Mouse (Mus musculus): ENCODE measurements at regions not wholly inside any gene's neighbourhood (a gene's known extent, or its start where the extent isn't known, plus 50 kb on each side); places are given as distances from the start of the nearest gene placed in this dataset.

GRCm38 (mm10) chr8:35268221-35268620, 497.4 kb upstream of the Gm19410 start:
- WGBS: 78% methylated on average over 5 of the region's 5 CpGs
- ATAC-seq: no peak
- H3K4me2 ChIP-seq (replicated peaks): no peak overlapping the region
- no peaks in the 10 kb centered on the region for H3K4me1 ChIP-seq (replicated peaks)
- H3K4me3 ChIP-seq (replicated peaks): no peak overlapping the region
- no peaks in the 10 kb centered on the region for H3K9me3 ChIP-seq
- H3K36me3 ChIP-seq: no peaks in the 10 kb centered on the region
- H3K27me3 ChIP-seq (replicated peaks): no peaks in the 10 kb centered on the region
- H3K9ac ChIP-seq: no peak overlapping the region
- no peak overlapping the region for H3K27ac ChIP-seq

DNA sequence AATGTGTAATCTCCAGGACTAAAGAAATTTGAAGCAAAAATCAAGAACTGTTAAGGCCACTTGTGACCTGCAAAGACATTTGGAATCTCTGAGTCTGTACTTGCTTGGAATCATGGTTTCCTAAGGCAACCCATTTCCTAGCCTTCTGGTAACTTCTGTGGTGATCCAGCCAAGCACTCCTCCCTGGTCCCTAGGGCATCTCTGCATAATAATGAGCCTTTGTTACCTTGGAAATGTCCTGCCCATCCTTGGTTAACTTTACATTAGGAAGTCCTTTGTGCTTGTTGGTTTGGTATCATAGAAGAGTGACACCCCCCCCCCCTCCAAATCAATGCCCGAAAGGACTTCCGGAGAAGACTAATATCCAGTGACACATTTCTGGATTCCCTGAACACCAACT, 496.6 kb upstream of the Gm19410 start:
- WGBS: 93% methylated on average over 2 of the region's 2 CpGs
- Histone ChIP-seq H3K27ac (no peak overlapping the region), H3K9ac (no peak overlapping the region), H3K9me3 (no peaks in the 10 kb centered on the region), H3K4me3 (replicated peaks) (no peak overlapping the region), H3K27me3 (replicated peaks) (no peaks in the 10 kb centered on the region), H3K4me1 (replicated peaks) (no peaks in the 10 kb centered on the region), H3K4me2 (replicated peaks) (no peak overlapping the region), H3K36me3 (no peaks in the 10 kb centered on the region)
- no peak for ATAC-seq

- no peak for ATAC-seq
- Histone ChIP-seq H3K4me2 (replicated peaks) (no peak overlapping the region), H3K36me3 (no peaks in the 10 kb centered on the region), H3K4me1 (replicated peaks) (no peaks in the 10 kb centered on the region), H3K27me3 (replicated peaks) (no peaks in the 10 kb centered on the region), H3K9me3 (no peaks in the 10 kb centered on the region), H3K27ac (no peak overlapping the region), H3K9ac (no peak overlapping the region), H3K4me3 (replicated peaks) (no peak overlapping the region)
- 76% methylated on average over 8 of the region's 8 CpGs for WGBS
Observed at GRCm38 (mm10) chr8:35275972-35276371, 489.6 kb upstream of the Gm19410 start.

DNA sequence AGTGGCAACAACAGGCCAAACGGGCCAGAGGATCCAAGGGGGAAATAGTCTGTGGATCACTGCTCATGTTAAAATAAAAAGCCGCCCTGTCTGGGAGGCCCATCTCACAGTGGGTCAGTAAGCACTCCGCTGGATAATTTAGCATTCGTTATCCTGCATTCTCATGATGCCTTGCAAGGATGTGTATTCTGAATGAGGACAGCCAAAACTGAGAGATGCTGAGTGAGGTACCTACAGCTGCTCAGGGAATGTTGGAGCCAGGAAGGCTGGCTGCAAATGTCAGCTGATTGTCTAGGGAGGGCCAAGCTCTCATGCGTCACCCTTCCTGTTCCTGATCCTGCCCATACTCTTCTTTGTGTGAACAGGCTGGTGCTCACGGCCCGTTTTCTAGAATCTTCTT, 489.1 kb upstream of the Gm19410 start:
- Histone ChIP-seq H3K9me3 (no peaks in the 10 kb centered on the region), H3K9ac (no peak overlapping the region), H3K4me1 (replicated peaks) (no peaks in the 10 kb centered on the region), H3K27me3 (replicated peaks) (no peaks in the 10 kb centered on the region), H3K4me2 (replicated peaks) (no peak overlapping the region), H3K4me3 (replicated peaks) (no peak overlapping the region), H3K27ac (no peak overlapping the region), H3K36me3 (no peaks in the 10 kb centered on the region)
- no peak for ATAC-seq
- WGBS: 86% methylated on average over 7 of the region's 7 CpGs

GRCm38 (mm10) chr8:35278946-35279345, 486.6 kb upstream of the Gm19410 start:
- no peak for ATAC-seq
- WGBS: 95% methylated on average over 8 of the region's 8 CpGs
- no peaks in the 10 kb centered on the region for H3K36me3 ChIP-seq
- H3K4me3 ChIP-seq (replicated peaks): no peak overlapping the region
- H3K27me3 ChIP-seq (replicated peaks): no peaks in the 10 kb centered on the region
- no peaks in the 10 kb centered on the region for H3K4me1 ChIP-seq (replicated peaks)
- H3K9me3 ChIP-seq: no peaks in the 10 kb centered on the region
- no peak overlapping the region for H3K9ac ChIP-seq
- H3K27ac ChIP-seq: no peak overlapping the region
- no peak overlapping the region for H3K4me2 ChIP-seq (replicated peaks)

DNA sequence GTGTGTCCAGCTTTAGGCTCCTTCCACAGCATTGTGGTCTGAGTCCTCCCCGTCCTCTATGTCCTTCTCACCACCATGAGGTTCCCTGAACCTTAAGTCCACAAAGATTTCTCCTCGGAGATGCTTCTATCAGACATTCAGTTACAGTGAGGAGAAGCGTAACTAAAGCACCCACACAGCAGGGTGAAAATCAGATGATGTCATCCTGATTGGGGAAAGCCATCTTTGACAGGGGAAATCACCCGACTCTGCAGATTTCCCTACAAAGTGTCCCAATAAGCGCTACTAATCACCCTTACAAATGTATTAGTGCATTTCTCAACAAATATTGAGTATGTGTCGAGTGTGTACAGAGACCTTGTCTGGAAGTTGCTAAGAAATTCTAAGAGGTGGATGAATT, 484.8 kb upstream of the Gm19410 start:
- H3K4me1 ChIP-seq (replicated peaks): no peaks in the 10 kb centered on the region
- H3K9ac ChIP-seq: no peak overlapping the region
- ATAC-seq: no peak
- H3K4me3 ChIP-seq (replicated peaks): no peak overlapping the region
- no peaks in the 10 kb centered on the region for H3K27me3 ChIP-seq (replicated peaks)
- no peak overlapping the region for H3K4me2 ChIP-seq (replicated peaks)
- no peaks in the 10 kb centered on the region for H3K9me3 ChIP-seq
- no peak overlapping the region for H3K27ac ChIP-seq
- 86% methylated on average over 6 of the region's 6 CpGs for WGBS
- H3K36me3 ChIP-seq: no peaks in the 10 kb centered on the region

DNA sequence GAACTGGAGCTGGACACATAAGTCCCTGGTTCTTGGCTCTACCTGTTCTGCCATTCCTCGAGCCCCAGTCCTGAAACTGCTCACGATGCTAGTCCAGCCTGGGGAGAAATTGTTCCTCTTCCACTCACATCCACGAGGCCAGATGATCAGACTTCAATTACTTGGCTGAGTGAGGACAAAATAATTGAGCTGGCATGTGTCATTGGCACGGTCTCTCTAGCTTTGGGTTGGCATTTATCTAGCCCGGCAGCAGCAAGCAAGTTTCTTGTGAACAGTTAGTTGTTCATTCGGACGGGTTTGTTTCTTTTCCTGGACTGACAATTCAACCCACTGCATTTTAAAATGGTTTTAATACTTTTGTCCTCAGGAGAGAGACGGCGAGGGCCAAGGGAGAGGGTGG, 482.2 kb upstream of the Gm19410 start:
- Histone ChIP-seq H3K27me3 (replicated peaks) (no peaks in the 10 kb centered on the region), H3K9ac (no peak overlapping the region), H3K27ac (no peak overlapping the region), H3K4me3 (replicated peaks) (no peak overlapping the region), H3K9me3 (no peaks in the 10 kb centered on the region), H3K4me2 (replicated peaks) (no peak overlapping the region), H3K36me3 (no peaks in the 10 kb centered on the region), H3K4me1 (replicated peaks) (no peaks in the 10 kb centered on the region)
- 91% methylated on average over 9 of the region's 9 CpGs for WGBS
- no peak for ATAC-seq

- H3K4me2 ChIP-seq (replicated peaks): no peak overlapping the region
- no peak overlapping the region for H3K9ac ChIP-seq
- no peaks in the 10 kb centered on the region for H3K27me3 ChIP-seq (replicated peaks)
- no peak overlapping the region for H3K4me3 ChIP-seq (replicated peaks)
- H3K36me3 ChIP-seq: no peaks in the 10 kb centered on the region
- H3K27ac ChIP-seq: no peak overlapping the region
- ATAC-seq: no peak
- 62% methylated on average over 5 of the region's 5 CpGs for WGBS
- H3K4me1 ChIP-seq (replicated peaks): peaks cover 6% of the 10 kb centered on the region; the same call in 1 of the 2 replicates
- H3K9me3 ChIP-seq: no peaks in the 10 kb centered on the region
Observed at GRCm38 (mm10) chr8:35289018-35289417, 476.6 kb upstream of the Gm19410 start.

DNA sequence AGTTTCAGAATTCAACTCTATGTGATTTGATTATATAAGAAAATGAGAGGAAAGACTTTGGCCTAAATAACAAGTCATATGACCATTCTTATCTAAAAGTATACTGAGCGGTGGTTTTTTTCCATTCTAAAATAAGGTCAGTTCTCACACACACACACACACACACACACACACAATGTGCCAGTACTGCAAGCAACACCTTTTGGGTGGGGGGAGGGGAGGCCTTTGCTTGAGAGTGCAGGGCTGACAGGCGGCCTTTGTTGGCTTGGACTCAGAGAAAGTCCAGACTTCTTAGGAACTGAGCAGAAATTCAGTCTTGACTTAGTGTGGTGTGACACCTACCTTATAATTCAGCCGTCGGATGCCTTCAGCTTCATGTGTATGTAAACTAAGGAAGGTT, 475.6 kb upstream of the Gm19410 start:
- no peaks in the 10 kb centered on the region for H3K9me3 ChIP-seq
- 60% methylated on average over 4 of the region's 4 CpGs for WGBS
- H3K27ac ChIP-seq: no peak overlapping the region
- H3K4me2 ChIP-seq (replicated peaks): no peak overlapping the region
- peaks cover 7% of the 10 kb centered on the region; the same call in 1 of the 2 replicates for H3K4me1 ChIP-seq (replicated peaks)
- H3K36me3 ChIP-seq: no peaks in the 10 kb centered on the region
- no peak overlapping the region for H3K9ac ChIP-seq
- ATAC-seq: no peak
- H3K4me3 ChIP-seq (replicated peaks): no peak overlapping the region
- no peaks in the 10 kb centered on the region for H3K27me3 ChIP-seq (replicated peaks)

- H3K4me3 ChIP-seq (replicated peaks): no peak overlapping the region
- H3K4me1 ChIP-seq (replicated peaks): peaks cover 7% of the 10 kb centered on the region; the same call in 1 of the 2 replicates
- no peaks in the 10 kb centered on the region for H3K27me3 ChIP-seq (replicated peaks)
- 31% methylated on average over 14 of the region's 14 CpGs for WGBS
- H3K9ac ChIP-seq: no peak overlapping the region
- no peak overlapping the region for H3K27ac ChIP-seq
- H3K4me2 ChIP-seq (replicated peaks): peak overlapping the region; percentile 14; the same call in 1 of the 2 replicates
- H3K9me3 ChIP-seq: no peaks in the 10 kb centered on the region
- peak; percentile 88 for ATAC-seq
- no peaks in the 10 kb centered on the region for H3K36me3 ChIP-seq
Observed at GRCm38 (mm10) chr8:35293437-35294126, 472.0 kb upstream of the Gm19410 start.

DNA sequence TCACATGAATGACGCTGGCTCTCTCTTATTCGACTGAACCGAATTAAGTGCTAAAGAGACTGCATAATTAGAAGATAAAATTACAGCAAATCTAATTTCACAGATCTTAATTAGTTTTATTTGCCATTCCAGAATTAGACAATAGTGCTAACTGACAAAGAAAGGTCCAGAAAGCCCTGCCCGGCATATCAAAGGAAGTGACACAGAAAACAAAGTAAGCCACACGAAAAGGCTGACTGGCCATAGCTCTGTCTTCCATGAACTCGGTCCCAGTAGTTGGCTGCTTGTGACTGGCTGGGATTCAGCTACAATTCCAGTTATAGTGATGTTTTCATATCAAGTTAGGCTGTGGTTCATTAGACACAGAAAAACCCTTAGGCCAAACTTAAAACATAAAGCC, 468.7 kb upstream of the Gm19410 start:
- WGBS: 83% methylated on average over 6 of the region's 6 CpGs

GRCm38 (mm10) chr8:35299088-35299487, 466.5 kb upstream of the Gm19410 start:
- H3K9ac ChIP-seq: no peak overlapping the region
- H3K36me3 ChIP-seq: no peaks in the 10 kb centered on the region
- no peak overlapping the region for H3K4me2 ChIP-seq (replicated peaks)
- H3K27me3 ChIP-seq (replicated peaks): no peaks in the 10 kb centered on the region
- no peaks in the 10 kb centered on the region for H3K9me3 ChIP-seq
- peak; percentile 20; the same call in 1 of the 2 replicates for ATAC-seq
- 77% methylated on average over 9 of the region's 9 CpGs for WGBS
- no peak overlapping the region for H3K4me3 ChIP-seq (replicated peaks)
- no peak overlapping the region for H3K27ac ChIP-seq
- H3K4me1 ChIP-seq (replicated peaks): peaks cover under 1% of the 10 kb centered on the region; the same call in 1 of the 2 replicates

More for the DNA sequence above, 468.7 kb upstream of the Gm19410 start:
- Histone ChIP-seq H3K27me3 (replicated peaks) (no peaks in the 10 kb centered on the region), H3K4me2 (replicated peaks) (no peak overlapping the region), H3K9me3 (no peaks in the 10 kb centered on the region), H3K36me3 (no peaks in the 10 kb centered on the region), H3K27ac (no peak overlapping the region), H3K9ac (no peak overlapping the region), H3K4me3 (replicated peaks) (no peak overlapping the region), H3K4me1 (replicated peaks) (peaks cover 7% of the 10 kb centered on the region; the same call in 1 of the 2 replicates)
- ATAC-seq: no peak

DNA sequence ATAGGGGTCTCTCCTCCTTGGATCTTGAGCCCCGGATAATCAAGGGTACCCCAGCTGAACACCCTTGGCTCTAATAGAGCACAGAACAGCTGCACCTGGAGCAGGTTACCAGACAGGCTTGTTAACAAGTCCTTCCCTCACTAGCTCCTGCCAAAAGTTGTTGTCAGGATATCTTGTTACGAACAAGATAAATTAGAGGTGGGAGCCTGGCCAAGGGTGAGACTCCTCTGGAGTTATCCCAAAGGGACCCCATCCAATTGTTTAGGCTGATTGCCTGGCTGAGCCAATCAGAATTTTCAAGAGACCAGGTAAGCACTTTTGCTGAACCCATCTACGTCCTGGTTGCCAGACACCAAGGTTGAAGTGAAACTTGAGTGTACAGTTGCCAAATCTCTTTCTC, 465.2 kb upstream of the Gm19410 start:
- Histone ChIP-seq H3K27ac (no peak overlapping the region), H3K9me3 (no peaks in the 10 kb centered on the region), H3K36me3 (no peaks in the 10 kb centered on the region), H3K27me3 (replicated peaks) (no peaks in the 10 kb centered on the region), H3K4me3 (replicated peaks) (no peak overlapping the region), H3K9ac (no peak overlapping the region), H3K4me1 (replicated peaks) (no peaks in the 10 kb centered on the region), H3K4me2 (replicated peaks) (no peak overlapping the region)
- WGBS: 73% methylated on average over 3 of the region's 3 CpGs
- no peak for ATAC-seq

Data from intestine, embryonic 15.5 days (tissue).